Mouse (Mus musculus): Measurements from ENCODE around the gene Ube2d3. TPM values are rescaled to one million over a fixed set of nuclear protein-coding genes. Genes with fewer than 3 reads are reported as not detected.
"Not testable (repeated sequence)": the region's sequence is repeated elsewhere in the genome, so short reads cannot be mapped to it uniquely, and the experiment has no call there.

Gene Ube2d3
- polyA plus RNA-seq, 1 experiment: 470 TPM

DNA sequence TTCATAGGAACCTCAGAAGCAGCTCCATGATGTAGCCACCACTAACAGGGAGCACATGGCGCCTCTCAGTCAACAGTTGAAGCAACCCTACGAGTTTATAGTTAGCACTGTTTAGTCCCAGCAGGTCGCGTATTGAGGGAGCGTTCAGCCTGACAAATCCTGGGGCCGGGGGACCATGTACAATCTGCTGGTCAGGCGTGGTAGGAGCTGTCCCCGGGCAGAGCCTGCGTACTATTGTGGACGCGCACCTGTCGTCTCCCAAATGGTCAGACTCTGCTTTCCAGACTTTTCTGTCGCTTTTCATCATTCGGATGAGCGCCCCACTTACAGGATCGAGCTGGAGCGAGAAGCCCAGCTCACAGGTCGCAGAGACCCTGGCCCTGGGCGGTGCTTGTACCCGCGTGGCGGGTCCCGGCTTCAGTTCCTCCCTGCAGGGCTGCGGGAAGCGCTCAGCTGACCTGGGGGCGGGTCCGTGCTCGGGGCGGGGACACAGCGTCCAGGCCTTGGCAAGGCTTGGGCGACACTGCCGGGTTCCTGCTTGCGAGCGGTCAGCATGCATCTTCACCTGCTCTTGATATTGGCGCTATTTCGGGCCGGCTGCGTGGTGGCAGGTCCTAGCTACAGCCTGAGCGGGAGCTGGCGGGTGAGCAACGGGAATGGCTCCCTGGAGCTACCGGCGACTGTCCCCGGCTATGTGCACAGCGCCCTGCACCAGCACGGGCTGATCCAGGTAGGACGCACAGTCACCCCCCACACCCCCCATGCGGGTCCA lies 47.4 kb downstream of the Ube2d3 start, which contains the start of gene Manba:
TSS of gene Manba (plus strand) at position 484 of the 772 bp plus-strand sequence.
- TF ChIP-seq POLR2A (IDR thresholded peaks at IDR 0.05; ENCODE audit: low read depth, low read length): peak; percentile 68
- TF ChIP-seq CTCF (IDR thresholded peaks at IDR 0.05; ENCODE audit: borderline replicate concordance, insufficient read depth, low read length): no peak
- Histone ChIP-seq H3K4me3 (ENCODE audit: insufficient read depth, low read length) (peak within 1 kb of the TSS; percentile 75), H3K27ac (ENCODE audit: insufficient read depth, low read length) (no peak within 1 kb of the TSS), H3K4me1 (ENCODE audit: control insufficient read depth, insufficient read depth, low read length) (no peaks in the 10 kb centered on the region)

GRCm38 (mm10) chr3:135485900-135486241 lies 47.9 kb downstream of the Ube2d3 start:
- no peak overlapping the region for H3K27ac ChIP-seq (ENCODE audit: insufficient read depth, low read length)
- H3K4me3 ChIP-seq (ENCODE audit: insufficient read depth, low read length): peak overlapping the region; percentile 75
- no peaks in the 10 kb centered on the region for H3K4me1 ChIP-seq (ENCODE audit: control insufficient read depth, insufficient read depth, low read length)
- no peak for TF ChIP-seq CTCF (IDR thresholded peaks at IDR 0.05; ENCODE audit: borderline replicate concordance, insufficient read depth, low read length)
- TF ChIP-seq POLR2A (IDR thresholded peaks at IDR 0.05; ENCODE audit: low read depth, low read length): no peak

GRCm38 (mm10) chr3:135486351-135486750 lies 48.4 kb downstream of the Ube2d3 start:
- Histone ChIP-seq H3K4me3 (ENCODE audit: insufficient read depth, low read length) (peak overlapping the region; percentile 75), H3K27ac (ENCODE audit: insufficient read depth, low read length) (no peak overlapping the region), H3K4me1 (ENCODE audit: control insufficient read depth, insufficient read depth, low read length) (no peaks in the 10 kb centered on the region)
- TF ChIP-seq POLR2A (IDR thresholded peaks at IDR 0.05; ENCODE audit: low read depth, low read length) (no peak), CTCF (IDR thresholded peaks at IDR 0.05; ENCODE audit: borderline replicate concordance, insufficient read depth, low read length) (no peak)

- H3K4me1 ChIP-seq (ENCODE audit: control insufficient read depth, insufficient read depth, low read length): no peaks in the 10 kb centered on the region
- TF ChIP-seq CTCF (IDR thresholded peaks at IDR 0.05; ENCODE audit: borderline replicate concordance, insufficient read depth, low read length): no peak
These were observed 49.9 kb downstream of the Ube2d3 start for GRCm38 (mm10) chr3:135487803-135488202.

DNA sequence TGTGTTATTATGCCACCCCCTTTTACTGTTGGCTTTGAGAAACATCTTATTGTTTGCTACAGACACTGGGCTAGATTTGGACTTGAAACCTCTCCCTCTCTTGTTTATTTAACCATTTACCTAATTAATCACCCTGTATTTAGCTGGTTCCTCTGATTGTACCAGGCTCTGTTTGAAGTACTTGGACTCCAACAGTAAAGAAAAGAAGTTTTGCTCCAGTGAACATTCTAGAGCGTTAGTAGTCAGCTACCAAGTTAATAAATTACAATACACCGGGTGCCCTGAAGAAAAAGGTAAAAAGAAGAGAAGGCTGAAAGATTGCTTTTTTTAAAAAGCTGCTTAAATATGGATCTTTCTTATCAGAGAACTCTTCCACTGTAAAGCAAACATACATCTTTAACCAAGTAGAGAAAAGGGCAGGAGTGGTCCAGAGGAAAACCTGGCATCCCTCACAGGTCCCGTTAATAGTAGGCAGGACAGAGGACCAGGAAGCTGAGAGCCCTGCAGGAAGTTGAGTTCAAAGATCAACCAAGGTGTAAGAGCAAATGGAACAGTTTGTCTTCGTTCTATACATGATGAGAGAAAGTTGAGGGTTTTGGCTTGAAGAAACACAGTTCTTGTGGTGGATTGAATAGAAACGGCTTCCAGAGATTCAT lies 52.0 kb downstream of the Ube2d3 start:
- Histone ChIP-seq H3K4me1 (ENCODE audit: control insufficient read depth, insufficient read depth, low read length) (no peaks in the 10 kb centered on the region), H3K4me3 (ENCODE audit: insufficient read depth, low read length) (no peak overlapping the region), H3K27ac (ENCODE audit: insufficient read depth, low read length) (no peak overlapping the region)
- no peak for TF ChIP-seq POLR2A (IDR thresholded peaks at IDR 0.05; ENCODE audit: low read depth, low read length)

More at GRCm38 (mm10) chr3:135487803-135488202, 49.9 kb downstream of the Ube2d3 start:
- no peak overlapping the region for H3K4me3 ChIP-seq (ENCODE audit: insufficient read depth, low read length)
- H3K27ac ChIP-seq (ENCODE audit: insufficient read depth, low read length): no peak overlapping the region

GRCm38 (mm10) chr3:135491102-135491501 lies 53.2 kb downstream of the Ube2d3 start:
- no peak for TF ChIP-seq CTCF (IDR thresholded peaks at IDR 0.05; ENCODE audit: borderline replicate concordance, insufficient read depth, low read length)
- TF ChIP-seq POLR2A (IDR thresholded peaks at IDR 0.05; ENCODE audit: low read depth, low read length): no peak
- H3K4me1 ChIP-seq (ENCODE audit: control insufficient read depth, insufficient read depth, low read length): no peaks in the 10 kb centered on the region
- H3K27ac ChIP-seq (ENCODE audit: insufficient read depth, low read length): no peak overlapping the region
- no peak overlapping the region for H3K4me3 ChIP-seq (ENCODE audit: insufficient read depth, low read length)

- H3K27ac ChIP-seq (ENCODE audit: insufficient read depth, low read length); H3K4me1 ChIP-seq (ENCODE audit: control insufficient read depth, insufficient read depth, low read length); H3K4me3 ChIP-seq (ENCODE audit: insufficient read depth, low read length): not testable (repeated sequence)
These were observed 55.4 kb downstream of the Ube2d3 start for GRCm38 (mm10) chr3:135493320-135493719.

GRCm38 (mm10) chr3:135497956-135498355 lies 60.0 kb downstream of the Ube2d3 start:
- H3K27ac ChIP-seq (ENCODE audit: insufficient read depth, low read length); H3K4me3 ChIP-seq (ENCODE audit: insufficient read depth, low read length); H3K4me1 ChIP-seq (ENCODE audit: control insufficient read depth, insufficient read depth, low read length): not testable (repeated sequence)

GRCm38 (mm10) chr3:135498891-135499290 lies 60.9 kb downstream of the Ube2d3 start:
- Histone ChIP-seq H3K4me3 (ENCODE audit: insufficient read depth, low read length) (no peak overlapping the region), H3K4me1 (ENCODE audit: control insufficient read depth, insufficient read depth, low read length) (0 out of 2 replicates have a peak, but pooled peaks cover 3% of the 10 kb centered on the region), H3K27ac (ENCODE audit: insufficient read depth, low read length) (0 out of 2 replicates have a peak overlapping the region, but pooled peaks have one; percentile 7)
- TF ChIP-seq CTCF (IDR thresholded peaks at IDR 0.05; ENCODE audit: borderline replicate concordance, insufficient read depth, low read length) (no peak), POLR2A (IDR thresholded peaks at IDR 0.05; ENCODE audit: low read depth, low read length) (no peak)

DNA sequence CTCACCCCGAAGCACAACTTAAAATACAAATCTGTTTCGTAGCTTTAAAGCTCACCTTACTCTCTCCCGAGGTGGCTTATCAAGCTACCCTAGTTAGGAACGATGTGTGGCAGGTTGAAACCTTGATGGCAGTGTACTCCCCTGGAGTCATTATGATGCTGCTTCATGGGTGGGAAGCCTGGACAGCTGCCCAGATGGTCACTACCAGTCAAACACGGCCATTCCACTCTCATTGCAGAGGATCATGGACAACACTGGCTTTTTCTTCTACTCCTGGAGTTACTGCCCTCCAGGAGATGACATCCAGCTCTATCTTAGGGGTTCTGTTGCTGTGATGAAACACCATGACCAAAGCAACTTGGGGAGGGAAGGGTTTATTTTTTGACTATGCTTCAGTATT lies 65.2 kb downstream of the Ube2d3 start:
- no peak overlapping the region for H3K27ac ChIP-seq (ENCODE audit: insufficient read depth, low read length)
- no peak overlapping the region for H3K4me3 ChIP-seq (ENCODE audit: insufficient read depth, low read length)
- 0 out of 2 replicates have a peak, but pooled peaks cover 3% of the 10 kb centered on the region for H3K4me1 ChIP-seq (ENCODE audit: control insufficient read depth, insufficient read depth, low read length)
- TF ChIP-seq CTCF (IDR thresholded peaks at IDR 0.05; ENCODE audit: borderline replicate concordance, insufficient read depth, low read length): no peak
- TF ChIP-seq POLR2A (IDR thresholded peaks at IDR 0.05; ENCODE audit: low read depth, low read length): no peak
